Comparison of ENCODE assay signal across 8 mouse cellular contexts in the genomic region with DNA sequence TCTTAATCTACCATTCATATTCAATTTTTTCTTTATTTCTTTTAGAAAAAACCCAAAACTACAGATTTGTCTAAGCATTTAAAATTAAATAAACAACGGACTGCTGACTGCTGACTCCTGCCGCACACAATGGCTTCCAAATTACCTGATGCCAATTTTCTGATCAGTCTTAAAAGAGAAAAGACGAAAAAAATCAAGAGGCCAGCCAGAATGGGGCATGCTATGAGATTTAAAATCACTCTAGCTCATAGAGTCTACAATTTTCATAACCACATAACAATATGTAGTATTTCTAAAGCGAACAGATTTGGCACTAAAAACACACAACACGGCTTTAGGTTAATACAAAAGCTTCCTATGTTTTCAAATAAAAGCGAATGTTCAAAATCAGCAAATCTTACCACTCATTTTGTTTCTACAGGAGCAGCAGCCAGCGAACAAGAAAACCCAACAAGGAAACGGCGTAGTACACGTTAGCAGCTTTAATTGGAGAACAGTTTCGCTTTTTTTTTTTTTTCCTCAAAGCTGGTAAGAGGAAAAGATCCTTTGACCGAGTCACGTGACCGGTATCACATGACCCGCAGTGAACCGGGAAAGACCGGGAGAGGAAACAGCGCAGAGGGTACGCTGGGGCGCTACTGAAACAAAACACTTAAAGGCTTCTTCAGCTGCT.
DNase-seq lines count a peak whose midpoint lies in the region; TF ChIP-seq lines count a peak whose summit lies in the region.

No protein-coding gene starts in this region.

- TF ChIP-seq CTCF in left cerebral cortex, adult 2 months (IDR thresholded peaks at IDR 0.05) = no peak

- H3K36me3 ChIP-seq in macrophage (ENCODE audit: inconsistent target) = peaks cover 13% of the 10 kb centered on the region; the same call in 1 of the 2 replicates

- peaks cover 81% of the 10 kb centered on the region for H3K79me2 ChIP-seq in macrophage (ENCODE audit: inconsistent target)

- 2% methylated on average over 19 of the region's 20 CpGs for WGBS in macrophage (ENCODE audit: missing documents)

- H3K27ac ChIP-seq in left cerebral cortex, adult 2 months = peak overlapping the region; percentile 87
- peak overlapping the region; percentile 88 for H3K27ac ChIP-seq in macrophage

- peak overlapping the region; percentile 51 for H3K4me3 ChIP-seq in left cerebral cortex, adult 2 months
- H3K4me3 ChIP-seq in macrophage (ENCODE audit: inconsistent target) = peak overlapping the region; percentile 79

- intact Hi-C loops in left cerebral cortex, adult 2 months (cut with DNase I) = loop anchor here (2.0 to 10.0 kb wide), 2 partner anchors 106 to 212 kb away; no protein-coding TSS in a partner anchor

- DNase-seq in adrenal gland, adult (ENCODE audit: inconsistent age in 2 of 2, low spot score in 1 of 2) = peak; percentile 89 to 96
- DNase-seq in embryo, embryonic 10 days (ENCODE audit: low spot score) = peak; percentile 96
- peak; percentile 88 for DNase-seq in gastrocnemius, postnatal 10 days
- DNase-seq in hindlimb bud, embryonic 11.5 days (ENCODE audit: extremely low spot score, low read depth, low spot score) = peak; percentile 93
- peak; percentile 79 to 86 for DNase-seq in left cerebral cortex, adult 2 months (ENCODE audit: extremely low spot score in 1 of 2, low spot score in 2 of 2)
- peak; percentile 80 for DNase-seq in retina, postnatal 7 days (ENCODE audit: low read depth, low spot score)
- DNase-seq in urinary bladder, adult 18-20 months (ENCODE audit: low spot score in 2 of 2) = peak; percentile 76 to 82

Comparison
In these comparisons a context has a peak if more than half of its experiments do, and no peak if none do; other contexts are left out.
1. Peak in every context shown above with its lines: DNase-seq, H3K4me3 ChIP-seq and H3K27ac ChIP-seq.